Mouse (Mus musculus) skeletal muscle tissue, postnatal 0 days (tissue): ENCODE measurements around the gene Gstm2. TPM values are rescaled to one million over a fixed set of nuclear protein-coding genes. Genes with fewer than 3 reads are reported as not detected.

ENCODE experiments used
- polyA plus RNA-seq: library from polyadenylated mRNA; unstranded; fragments of >200 nt; fragmentation: Nextera tagmentation; extraction: Ambion mirVana; gene quantifications from 2 replicates; pipeline ENCODE4 v1.2.1, GENCODE M21; 2015

Gene Gstm2
- 47.5 and 65.3 TPM in 2 replicates for polyA plus RNA-seq

GRCm38 (mm10) chr3:107986041-107986562, at the start of gene Gstm2:
Gene Gstm2 (minus strand): TSS chr3:107986453.

GRCm38 (mm10) chr3:108017473-108018189, 31.4 kb upstream of the Gstm2 start, which contains the start of gene Gstm1:
Gene Gstm1 (minus strand): TSS chr3:108017973.

GRCm38 (mm10) chr3:107968724-107969395, 17.4 kb downstream of the Gstm2 start, which contains the start of gene Gstm3:
Gene Gstm3 (minus strand): TSS chr3:107969283.

GRCm38 (mm10) chr3:107943239-107943990, 42.8 kb downstream of the Gstm2 start, which contains the start of gene Gstm6:
Gene Gstm6 (minus strand): TSS chr3:107943749.

Other genes starting within 250 kb of the Gstm2 start
- gene Csf1, start 226.0 kb downstream of the Gstm2 start, polyA plus RNA-seq = 13.1 and 17.2 TPM in 2 replicates
- gene Eps8l3, start 109.2 kb downstream of the Gstm2 start, polyA plus RNA-seq = not detected in 2 replicates
- gene Gstm5, start 90.6 kb downstream of the Gstm2 start, polyA plus RNA-seq = 106 and 112 TPM in 2 replicates
- 6.6 and 6.8 TPM in 2 replicates for gene Gstm7, start 54.6 kb downstream of the Gstm2 start, polyA plus RNA-seq
- gene Gstm6, start 42.7 kb downstream of the Gstm2 start, polyA plus RNA-seq = 2.7 and 3.5 TPM in 2 replicates
- gene Gstm3, start 17.2 kb downstream of the Gstm2 start, polyA plus RNA-seq = not detected in 2 replicates
- gene Gstm1, start 31.5 kb upstream of the Gstm2 start, polyA plus RNA-seq = 115 and 116 TPM in 2 replicates
- 10.6 and 12.4 TPM in 2 replicates for gene Gstm4, start 58.4 kb upstream of the Gstm2 start, polyA plus RNA-seq
- gene Ampd2, start 100.2 kb upstream of the Gstm2 start, polyA plus RNA-seq = 10.6 and 13.3 TPM in 2 replicates
- gene Gnat2, start 106.3 kb upstream of the Gstm2 start, polyA plus RNA-seq = 0.22 and 0.27 TPM in 2 replicates
- 49.0 and 55.8 TPM in 2 replicates for gene Gnai3, start 159.7 kb upstream of the Gstm2 start, polyA plus RNA-seq
- 0.11 and 0.12 TPM in 2 replicates for gene Gpr61, start 168.4 kb upstream of the Gstm2 start, polyA plus RNA-seq
- gene Amigo1, start 199.9 kb upstream of the Gstm2 start, polyA plus RNA-seq = 16.6 and 16.9 TPM in 2 replicates
- gene Cyb561d1, start 214.8 kb upstream of the Gstm2 start, polyA plus RNA-seq = 1.8 and 2.1 TPM in 2 replicates
- gene Atxn7l2, start 224.5 kb upstream of the Gstm2 start, polyA plus RNA-seq = 5.7 and 6.8 TPM in 2 replicates
- 204 and 213 TPM in 2 replicates for gene Sypl2, start 240.2 kb upstream of the Gstm2 start, polyA plus RNA-seq